Mouse (Mus musculus): Measurements from ENCODE around the gene Cpne7. TPM values are rescaled to one million over a fixed set of nuclear protein-coding genes. Genes with fewer than 3 reads are reported as not detected.
A peak's percentile ranks its signal among the peaks of the same experiment; 100 is the strongest.

The Cpne7 gene
- polyA plus RNA-seq, 1 experiment = 0.16 TPM

DNA sequence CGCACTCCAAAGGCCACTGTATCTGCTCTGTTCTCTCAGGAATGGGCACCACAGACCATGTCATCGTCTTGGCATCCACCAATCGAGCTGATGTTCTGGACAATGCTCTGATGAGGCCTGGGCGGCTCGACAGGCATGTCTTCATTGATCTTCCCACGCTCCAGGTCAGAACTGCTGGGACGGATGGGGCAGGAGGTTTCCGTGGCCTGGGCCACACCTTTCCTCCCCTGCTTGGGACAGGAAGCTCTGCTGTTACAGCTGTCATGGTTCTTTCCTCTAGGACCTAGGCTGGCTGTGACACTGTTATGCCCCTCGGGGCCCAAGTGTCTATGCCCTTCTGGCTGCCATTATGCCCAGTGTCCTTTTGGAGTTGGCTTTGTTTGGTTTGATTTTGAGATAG is 29.9 kb upstream of the Cpne7 start:
- no peak overlapping the region for H3K4me3 ChIP-seq
- no peak overlapping the region for H3ac ChIP-seq (ENCODE audit: control insufficient read depth, insufficient read length)
- no peaks in the 10 kb centered on the region for H3K27me3 ChIP-seq (ENCODE audit: control insufficient read depth, insufficient read depth, insufficient read length)
- no peaks in the 10 kb centered on the region for H3K79me2 ChIP-seq (ENCODE audit: control insufficient read depth, insufficient read depth)
- TF ChIP-seq MYOG (IDR thresholded peaks at IDR 0.05; ENCODE audit: control insufficient read depth in 1 of 3, insufficient read depth in 1 of 3, insufficient read length in 2 of 3, low read depth in 2 of 3) = peak in 1 of 3 experiments; percentile 2
- TF ChIP-seq MYOD1 (IDR thresholded peaks at IDR 0.05; ENCODE audit: control insufficient read depth in 1 of 3, insufficient read length in 2 of 3, low read depth in 2 of 3) = no peak
- no peak overlapping the region for H3K4me2 ChIP-seq (ENCODE audit: low read depth)
- H3K36me3 ChIP-seq (ENCODE audit: control insufficient read depth, insufficient read depth) = peaks cover 15% of the 10 kb centered on the region

DNA sequence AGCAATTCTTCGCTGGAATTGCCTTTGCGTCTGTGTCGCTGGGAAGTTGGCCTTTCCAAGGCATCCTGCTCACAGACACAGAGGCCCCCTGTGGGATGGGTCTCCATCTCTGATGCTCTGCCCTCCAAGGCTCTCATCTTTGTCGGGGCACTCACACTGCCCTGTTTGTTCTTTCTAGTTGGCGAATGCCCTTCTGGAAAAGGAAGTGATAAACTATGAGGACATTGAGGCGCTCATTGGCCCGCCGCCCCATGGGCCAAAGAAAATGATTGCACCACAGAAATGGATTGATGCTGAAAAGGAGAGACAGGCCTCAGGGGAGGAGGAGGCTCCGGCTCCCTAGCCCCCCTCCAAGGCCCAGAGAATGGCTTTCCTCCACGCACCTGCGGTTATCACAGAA is 20.0 kb upstream of the Cpne7 start:
- Histone ChIP-seq H3K36me3 (ENCODE audit: control insufficient read depth, insufficient read depth) (no peaks in the 10 kb centered on the region), H3K4me2 (ENCODE audit: low read depth) (no peak overlapping the region)

DNA sequence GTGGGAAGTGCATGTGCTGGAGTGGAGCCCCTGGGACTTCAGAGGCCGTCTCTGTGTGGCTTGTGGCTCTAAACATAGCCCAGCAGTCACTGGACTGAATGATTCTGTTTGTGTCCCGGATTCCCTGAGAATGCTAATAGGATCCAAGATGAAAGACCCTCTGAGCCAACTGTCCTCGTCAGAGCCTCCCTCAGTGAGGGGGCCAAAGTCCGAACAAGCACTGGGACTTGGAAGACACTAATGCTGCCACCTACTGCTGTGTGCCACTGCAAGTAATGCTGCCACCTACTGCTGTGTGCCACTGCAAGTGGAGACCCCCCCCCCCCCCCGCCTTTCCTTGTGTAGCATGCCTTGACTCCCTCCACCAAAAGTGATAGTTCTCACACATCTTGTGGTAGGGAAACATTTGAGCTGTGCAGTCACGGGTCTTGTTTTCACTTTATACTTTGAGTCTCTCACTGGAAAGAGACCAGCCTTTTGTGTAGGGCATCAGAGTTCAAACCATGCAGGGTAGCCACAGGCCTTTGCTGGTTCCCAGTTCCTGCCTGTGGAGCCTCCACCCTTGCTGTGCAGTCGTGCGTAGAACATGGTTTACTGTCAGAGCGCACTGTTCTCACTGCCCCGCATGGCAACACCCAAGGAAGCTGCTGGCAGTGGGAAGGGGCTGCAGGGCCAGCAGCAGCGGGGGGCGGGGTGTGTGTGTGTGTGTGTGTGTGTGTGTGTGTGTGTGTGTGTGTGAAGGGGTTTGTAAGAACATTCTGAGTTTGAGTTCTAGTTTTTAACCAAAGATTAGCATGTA is 19.2 kb upstream of the Cpne7 start:
- H3K4me3 ChIP-seq = no peak overlapping the region
- no peaks in the 10 kb centered on the region for H3K27me3 ChIP-seq (ENCODE audit: control insufficient read depth, insufficient read depth, insufficient read length)
- no peaks in the 10 kb centered on the region for H3K36me3 ChIP-seq (ENCODE audit: control insufficient read depth, insufficient read depth)
- TF ChIP-seq POLR2A (IDR thresholded peaks at IDR 0.05; ENCODE audit: insufficient read length, low read depth) (no peak), MYOD1 (IDR thresholded peaks at IDR 0.05; ENCODE audit: control insufficient read depth in 1 of 3, insufficient read length in 2 of 3, low read depth in 2 of 3) (no peak), MAX (IDR thresholded peaks at IDR 0.05; ENCODE audit: low read depth) (no peak), MYOG (IDR thresholded peaks at IDR 0.05; ENCODE audit: control insufficient read depth in 1 of 3, insufficient read depth in 1 of 3, insufficient read length in 2 of 3, low read depth in 2 of 3) (no peak), SRF (IDR thresholded peaks at IDR 0.05; ENCODE audit: control insufficient read depth, insufficient read length, low read depth) (no peak), REST (IDR thresholded peaks at IDR 0.05; ENCODE audit: insufficient read depth, insufficient read length) (no peak), TCF12 (IDR thresholded peaks at IDR 0.05; ENCODE audit: insufficient read depth, poor library complexity, severe bottlenecking) (no peak), POLR2AphosphoS2 (IDR thresholded peaks at IDR 0.05; ENCODE audit: insufficient read length, low read depth) (no peak), CEBPB (IDR thresholded peaks at IDR 0.05; ENCODE audit: insufficient read depth, poor library complexity, severe bottlenecking) (no peak), E2F4 (IDR thresholded peaks at IDR 0.05; ENCODE audit: insufficient read depth) (no peak), USF1 (IDR thresholded peaks at IDR 0.05; ENCODE audit: low read depth) (no peak), TCF3 (IDR thresholded peaks at IDR 0.05; ENCODE audit: insufficient read length, low read depth) (no peak)
- H3ac ChIP-seq (ENCODE audit: control insufficient read depth, insufficient read length) = no peak overlapping the region
- H3K4me2 ChIP-seq (ENCODE audit: low read depth) = no peak overlapping the region
- peaks cover 7% of the 10 kb centered on the region for H3K79me2 ChIP-seq (ENCODE audit: control insufficient read depth, insufficient read depth)

More for the DNA sequence above, 20.0 kb upstream of the Cpne7 start:
- H3K4me3 ChIP-seq = no peak overlapping the region
- H3K79me2 ChIP-seq (ENCODE audit: control insufficient read depth, insufficient read depth) = no peaks in the 10 kb centered on the region
- TF ChIP-seq SRF (IDR thresholded peaks at IDR 0.05; ENCODE audit: control insufficient read depth, insufficient read length, low read depth) = no peak
- no peak for TF ChIP-seq MAX (IDR thresholded peaks at IDR 0.05; ENCODE audit: low read depth)
- TF ChIP-seq TCF12 (IDR thresholded peaks at IDR 0.05; ENCODE audit: insufficient read depth, poor library complexity, severe bottlenecking) = no peak
- TF ChIP-seq MYOG (IDR thresholded peaks at IDR 0.05; ENCODE audit: control insufficient read depth in 1 of 3, insufficient read depth in 1 of 3, insufficient read length in 2 of 3, low read depth in 2 of 3) = no peak
- TF ChIP-seq CEBPB (IDR thresholded peaks at IDR 0.05; ENCODE audit: insufficient read depth, poor library complexity, severe bottlenecking) = no peak
- TF ChIP-seq E2F4 (IDR thresholded peaks at IDR 0.05; ENCODE audit: insufficient read depth) = no peak
- no peak for TF ChIP-seq REST (IDR thresholded peaks at IDR 0.05; ENCODE audit: insufficient read depth, insufficient read length)
- no peak for TF ChIP-seq POLR2AphosphoS2 (IDR thresholded peaks at IDR 0.05; ENCODE audit: insufficient read length, low read depth)
- TF ChIP-seq POLR2A (IDR thresholded peaks at IDR 0.05; ENCODE audit: insufficient read length, low read depth) = no peak
- no peak for TF ChIP-seq TCF3 (IDR thresholded peaks at IDR 0.05; ENCODE audit: insufficient read length, low read depth)
- no peak for TF ChIP-seq MYOD1 (IDR thresholded peaks at IDR 0.05; ENCODE audit: control insufficient read depth in 1 of 3, insufficient read length in 2 of 3, low read depth in 2 of 3)
- no peak for TF ChIP-seq USF1 (IDR thresholded peaks at IDR 0.05; ENCODE audit: low read depth)
- no peaks in the 10 kb centered on the region for H3K27me3 ChIP-seq (ENCODE audit: control insufficient read depth, insufficient read depth, insufficient read length)
- H3ac ChIP-seq (ENCODE audit: control insufficient read depth, insufficient read length) = no peak overlapping the region

DNA sequence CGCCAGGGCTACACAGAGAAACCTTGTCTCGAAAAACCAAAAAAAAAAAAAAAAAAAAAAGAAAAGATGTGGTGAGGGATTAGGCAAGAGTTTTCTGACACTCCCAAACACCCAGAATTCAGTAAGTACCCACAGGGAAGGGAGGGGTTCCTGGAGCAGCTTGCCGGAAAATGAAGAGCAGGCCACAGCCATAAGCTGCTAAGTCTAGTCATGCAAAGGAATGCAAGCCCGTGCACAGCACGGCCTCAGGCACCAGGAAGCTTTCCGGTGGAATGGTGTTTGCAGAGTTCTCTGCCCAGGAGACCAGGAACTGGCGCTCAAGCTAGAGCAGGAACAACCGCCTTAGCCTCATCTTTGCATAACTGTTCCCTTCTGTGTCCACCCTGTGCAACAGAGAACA is 16.9 kb upstream of the Cpne7 start:
- Histone ChIP-seq H3K36me3 (ENCODE audit: control insufficient read depth, insufficient read depth) (peaks cover 18% of the 10 kb centered on the region), H3K4me2 (ENCODE audit: low read depth) (no peak overlapping the region), H3K4me3 (no peak overlapping the region), H3K27me3 (ENCODE audit: control insufficient read depth, insufficient read depth, insufficient read length) (no peaks in the 10 kb centered on the region), H3ac (ENCODE audit: control insufficient read depth, insufficient read length) (no peak overlapping the region), H3K79me2 (ENCODE audit: control insufficient read depth, insufficient read depth) (peaks cover 22% of the 10 kb centered on the region)
- TF ChIP-seq CEBPB (IDR thresholded peaks at IDR 0.05; ENCODE audit: insufficient read depth, poor library complexity, severe bottlenecking) = peak; percentile 13; the same call in 1 of the 2 replicates
- no peak for TF ChIP-seq TCF3 (IDR thresholded peaks at IDR 0.05; ENCODE audit: insufficient read length, low read depth)

DNA sequence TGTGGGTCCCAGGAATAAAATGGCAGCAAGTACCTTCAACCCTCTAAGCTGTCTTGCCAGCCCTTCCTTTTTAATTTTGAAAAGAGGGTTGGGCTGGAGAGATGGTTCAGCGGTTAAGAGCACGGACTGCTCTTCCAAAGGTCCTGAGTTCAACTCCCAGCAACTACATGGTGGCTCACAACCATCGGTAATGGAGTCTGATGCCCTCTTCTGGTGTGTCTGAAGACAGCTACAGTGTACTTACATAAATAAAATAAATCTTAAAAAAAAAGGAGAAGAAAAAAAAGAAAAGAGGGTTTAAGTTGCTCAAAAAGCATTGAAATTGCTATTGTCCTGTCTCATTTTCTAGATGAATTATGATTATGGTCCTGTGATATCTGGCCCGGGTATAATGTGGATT is 15.9 kb upstream of the Cpne7 start:
- H3K27me3 ChIP-seq (ENCODE audit: control insufficient read depth, insufficient read depth, insufficient read length) = no peaks in the 10 kb centered on the region
- H3K79me2 ChIP-seq (ENCODE audit: control insufficient read depth, insufficient read depth) = peaks cover 22% of the 10 kb centered on the region
- peak overlapping the region; percentile 84 for H3K4me3 ChIP-seq
- peaks cover 25% of the 10 kb centered on the region for H3K36me3 ChIP-seq (ENCODE audit: control insufficient read depth, insufficient read depth)
- TF ChIP-seq CEBPB (IDR thresholded peaks at IDR 0.05; ENCODE audit: insufficient read depth, poor library complexity, severe bottlenecking) (no peak), MYOG (IDR thresholded peaks at IDR 0.05; ENCODE audit: control insufficient read depth in 1 of 3, insufficient read depth in 1 of 3, insufficient read length in 2 of 3, low read depth in 2 of 3) (no peak), SRF (IDR thresholded peaks at IDR 0.05; ENCODE audit: control insufficient read depth, insufficient read length, low read depth) (no peak), POLR2AphosphoS2 (IDR thresholded peaks at IDR 0.05; ENCODE audit: insufficient read length, low read depth) (no peak), USF1 (IDR thresholded peaks at IDR 0.05; ENCODE audit: low read depth) (no peak), TCF3 (IDR thresholded peaks at IDR 0.05; ENCODE audit: insufficient read length, low read depth) (no peak), MYOD1 (IDR thresholded peaks at IDR 0.05; ENCODE audit: control insufficient read depth in 1 of 3, insufficient read length in 2 of 3, low read depth in 2 of 3) (no peak), TCF12 (IDR thresholded peaks at IDR 0.05; ENCODE audit: insufficient read depth, poor library complexity, severe bottlenecking) (no peak), MAX (IDR thresholded peaks at IDR 0.05; ENCODE audit: low read depth) (no peak), E2F4 (IDR thresholded peaks at IDR 0.05; ENCODE audit: insufficient read depth) (no peak), POLR2A (IDR thresholded peaks at IDR 0.05; ENCODE audit: insufficient read length, low read depth) (no peak), REST (IDR thresholded peaks at IDR 0.05; ENCODE audit: insufficient read depth, insufficient read length) (no peak)
- H3K4me2 ChIP-seq (ENCODE audit: low read depth) = peak overlapping the region; percentile 93
- no peak overlapping the region for H3ac ChIP-seq (ENCODE audit: control insufficient read depth, insufficient read length)
